Mouse (Mus musculus): ENCODE measurements around the gene Bcl6b. TPM values are rescaled to one million over a fixed set of nuclear protein-coding genes. Genes with fewer than 3 reads are reported as not detected.

The Bcl6b gene
- polyA plus RNA-seq, 1 experiment from 2014 or later = 18.1 TPM

DNA sequence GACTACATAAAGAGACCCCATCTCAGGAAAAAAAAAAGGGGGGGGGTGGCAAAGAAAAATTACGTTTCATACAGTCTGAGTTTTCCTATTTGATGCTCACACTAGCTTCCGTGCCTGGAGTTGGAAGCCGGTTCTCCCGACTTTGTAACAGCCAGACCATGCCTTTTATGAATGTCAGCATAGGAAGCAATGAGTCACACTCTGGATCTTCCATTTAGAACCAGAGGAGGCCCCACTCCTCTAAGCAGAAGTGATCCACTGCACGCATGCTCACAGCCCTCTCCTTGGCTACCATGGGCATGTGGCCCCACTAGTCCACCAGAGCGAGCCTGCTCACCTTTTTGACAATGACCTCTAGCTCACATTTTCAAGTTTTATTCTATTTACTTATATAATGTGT is 38.4 kb downstream of the Bcl6b start:
- Histone ChIP-seq H3K9ac (no peak overlapping the region), H3K4me1 (replicated peaks) (no peaks in the 10 kb centered on the region), H3K4me3 (no peak overlapping the region), H3K9me3 (replicated peaks) (no peaks in the 10 kb centered on the region), H3K27me3 (no peaks in the 10 kb centered on the region), H3K27ac (no peak overlapping the region), H3K4me2 (no peak overlapping the region), H3K36me3 (no peaks in the 10 kb centered on the region)
- 72% methylated on average over 6 of the region's 6 CpGs for WGBS
- no peak for ATAC-seq (replicated peaks; ENCODE audit: insufficient number of reproducible peaks, insufficient read depth, low FRiP score, low read depth)

DNA sequence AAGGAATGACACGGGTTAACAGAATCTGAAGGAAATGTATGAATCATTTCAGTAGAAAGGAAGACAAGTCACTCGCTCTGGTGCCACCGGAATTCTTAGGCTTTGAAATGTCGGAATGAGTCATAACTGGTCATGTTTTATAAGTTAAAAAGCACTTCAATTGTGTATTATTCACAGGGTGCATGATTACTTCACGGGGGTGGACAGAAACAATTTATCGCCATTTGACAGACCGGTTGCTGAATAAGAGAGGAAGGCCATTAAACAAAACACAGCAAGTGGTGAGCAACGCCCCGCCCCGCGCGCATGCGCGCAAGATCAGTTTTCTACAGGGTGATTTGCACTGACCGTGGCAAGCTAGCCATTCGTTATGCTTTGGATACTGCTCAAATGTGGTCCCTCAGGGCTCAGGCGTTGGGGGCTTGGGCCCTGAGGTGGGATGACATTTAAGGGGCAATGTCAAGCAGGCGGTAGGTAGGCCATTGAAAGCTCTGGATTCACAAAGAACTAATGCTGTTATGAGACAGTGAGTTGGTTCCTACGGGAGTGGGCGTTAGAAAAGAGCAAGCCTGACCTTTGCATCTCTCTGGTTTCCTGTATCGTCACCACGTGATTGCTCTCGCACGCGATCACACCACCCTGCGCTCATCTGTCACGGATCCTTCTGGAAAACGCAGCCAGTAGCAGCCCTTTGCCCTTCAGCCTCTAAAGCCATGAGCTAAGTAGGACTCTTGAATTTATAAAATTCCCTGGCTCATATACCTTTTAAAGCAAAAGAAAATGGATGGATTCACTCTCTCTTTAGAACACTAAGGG is 40.1 kb downstream of the Bcl6b start:
- Histone ChIP-seq H3K4me1 (replicated peaks) (no peaks in the 10 kb centered on the region), H3K36me3 (no peaks in the 10 kb centered on the region), H3K4me2 (no peak overlapping the region), H3K27me3 (no peaks in the 10 kb centered on the region), H3K9ac (no peak overlapping the region), H3K9me3 (replicated peaks) (no peaks in the 10 kb centered on the region), H3K27ac (no peak overlapping the region), H3K4me3 (no peak overlapping the region)
- ATAC-seq (replicated peaks; ENCODE audit: insufficient number of reproducible peaks, insufficient read depth, low FRiP score, low read depth) = no peak
- WGBS = 84% methylated on average over 28 of the region's 28 CpGs

DNA sequence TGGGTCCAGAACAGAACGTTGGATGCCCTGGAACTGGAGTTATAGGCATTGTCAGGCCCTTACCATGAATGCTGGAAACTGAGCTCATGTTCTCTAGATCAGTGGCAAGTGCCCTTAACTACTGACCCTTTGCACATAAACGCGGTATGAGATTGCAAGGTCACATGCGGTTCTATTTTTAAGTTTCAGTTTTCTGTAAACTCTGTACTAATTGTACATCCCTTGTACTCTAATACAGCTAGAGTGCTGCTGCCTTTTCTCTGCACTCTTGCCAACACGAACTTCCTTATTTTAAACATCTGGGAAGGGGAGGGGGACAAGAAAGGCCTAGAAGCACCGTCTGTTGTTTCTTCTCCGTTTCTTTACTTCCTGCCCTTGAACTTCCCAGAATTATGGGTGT is 44.5 kb downstream of the Bcl6b start:
- WGBS = 60% methylated on average over 7 of the region's 7 CpGs
- H3K4me3 ChIP-seq = no peak overlapping the region
- H3K9ac ChIP-seq = no peak overlapping the region
- H3K9me3 ChIP-seq (replicated peaks) = no peaks in the 10 kb centered on the region
- no peaks in the 10 kb centered on the region for H3K36me3 ChIP-seq
- no peaks in the 10 kb centered on the region for H3K27me3 ChIP-seq
- H3K4me2 ChIP-seq = no peak overlapping the region
- ATAC-seq (replicated peaks; ENCODE audit: insufficient number of reproducible peaks, insufficient read depth, low FRiP score, low read depth) = no peak
- no peak overlapping the region for H3K27ac ChIP-seq
- no peaks in the 10 kb centered on the region for H3K4me1 ChIP-seq (replicated peaks)

DNA sequence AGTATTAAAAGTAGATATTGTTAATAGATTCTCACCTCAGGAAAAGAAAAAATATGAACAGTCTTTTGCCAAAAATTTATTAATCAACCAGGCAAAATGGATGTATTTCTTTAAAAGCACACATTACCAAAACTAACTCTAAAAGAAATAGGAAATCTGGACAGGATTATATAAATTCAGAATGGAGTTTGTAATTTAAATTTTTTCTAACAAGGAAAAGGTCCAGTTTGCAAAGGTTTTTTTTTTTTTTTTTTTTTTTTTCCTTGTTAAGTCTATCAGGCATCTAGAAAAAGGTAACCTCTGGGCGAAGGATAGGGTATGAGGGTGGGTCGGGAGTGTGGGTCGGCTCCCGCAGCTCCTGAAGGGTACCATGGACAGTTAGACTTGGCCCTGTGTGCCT is 49.1 kb downstream of the Bcl6b start:
- H3K27ac ChIP-seq = no peak overlapping the region
- H3K27me3 ChIP-seq = no peaks in the 10 kb centered on the region
- no peak overlapping the region for H3K4me3 ChIP-seq
- H3K9ac ChIP-seq = no peak overlapping the region
- 87% methylated on average over 4 of the region's 4 CpGs for WGBS
- no peak for ATAC-seq (replicated peaks; ENCODE audit: insufficient number of reproducible peaks, insufficient read depth, low FRiP score, low read depth)
- H3K4me1 ChIP-seq (replicated peaks) = no peaks in the 10 kb centered on the region
- H3K36me3 ChIP-seq = no peaks in the 10 kb centered on the region
- H3K9me3 ChIP-seq (replicated peaks) = no peaks in the 10 kb centered on the region; the same call in 1 of the 2 replicates
- no peak overlapping the region for H3K4me2 ChIP-seq

DNA sequence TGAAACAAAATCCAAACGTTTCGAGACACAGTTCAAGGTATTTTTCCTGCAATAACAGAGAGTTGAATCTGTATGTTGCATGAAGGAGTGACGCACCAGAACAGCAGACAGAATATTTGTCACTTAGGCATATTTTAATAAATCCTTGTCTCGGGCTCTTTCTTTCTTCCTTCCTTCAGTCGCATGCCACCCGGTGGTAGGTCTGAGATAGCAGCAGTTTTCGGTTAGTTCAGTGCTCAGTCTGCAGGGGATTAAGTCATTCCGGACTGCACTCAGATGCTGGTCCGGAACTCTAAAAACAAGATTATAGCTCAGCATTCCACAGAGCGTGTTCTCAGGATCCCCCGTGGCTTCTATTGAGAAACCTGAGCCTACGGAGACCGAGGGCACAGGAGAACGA is 50.2 kb downstream of the Bcl6b start:
- no peaks in the 10 kb centered on the region for H3K27me3 ChIP-seq
- no peak overlapping the region for H3K4me3 ChIP-seq
- H3K4me1 ChIP-seq (replicated peaks) = no peaks in the 10 kb centered on the region
- H3K4me2 ChIP-seq = no peak overlapping the region
- H3K36me3 ChIP-seq = no peaks in the 10 kb centered on the region
- no peaks in the 10 kb centered on the region; the same call in 1 of the 2 replicates for H3K9me3 ChIP-seq (replicated peaks)
- ATAC-seq (replicated peaks; ENCODE audit: insufficient number of reproducible peaks, insufficient read depth, low FRiP score, low read depth) = no peak
- H3K27ac ChIP-seq = no peak overlapping the region
- WGBS = 43% methylated on average over 14 of the region's 14 CpGs
- no peak overlapping the region for H3K9ac ChIP-seq

DNA sequence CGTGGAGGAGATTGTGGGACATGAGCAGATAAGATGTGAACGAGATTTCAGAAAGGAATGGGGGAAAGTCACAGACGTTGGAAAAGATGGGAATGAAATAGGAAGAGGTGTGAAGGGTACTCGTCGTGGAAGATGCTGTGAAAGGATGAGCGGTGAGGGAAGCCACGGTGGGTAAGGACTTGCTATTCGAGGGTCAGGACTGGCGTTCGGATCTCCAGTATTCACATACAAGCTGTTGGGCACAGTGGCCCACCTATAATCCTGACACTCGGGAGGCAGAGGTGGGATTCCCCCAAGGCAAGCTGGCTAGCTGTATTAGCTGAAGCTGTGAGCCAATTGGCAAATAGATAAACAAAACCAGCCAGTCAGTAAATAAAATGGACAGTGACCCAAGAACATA is 50.8 kb downstream of the Bcl6b start:
- no peak overlapping the region for H3K27ac ChIP-seq
- no peaks in the 10 kb centered on the region; the same call in 1 of the 2 replicates for H3K9me3 ChIP-seq (replicated peaks)
- no peak overlapping the region for H3K4me2 ChIP-seq
- 71% methylated on average over 11 of the region's 11 CpGs for WGBS
- ATAC-seq (replicated peaks; ENCODE audit: insufficient number of reproducible peaks, insufficient read depth, low FRiP score, low read depth) = no peak
- no peak overlapping the region for H3K4me3 ChIP-seq
- H3K9ac ChIP-seq = no peak overlapping the region
- no peaks in the 10 kb centered on the region for H3K4me1 ChIP-seq (replicated peaks)
- H3K36me3 ChIP-seq = no peaks in the 10 kb centered on the region
- H3K27me3 ChIP-seq = no peaks in the 10 kb centered on the region

DNA sequence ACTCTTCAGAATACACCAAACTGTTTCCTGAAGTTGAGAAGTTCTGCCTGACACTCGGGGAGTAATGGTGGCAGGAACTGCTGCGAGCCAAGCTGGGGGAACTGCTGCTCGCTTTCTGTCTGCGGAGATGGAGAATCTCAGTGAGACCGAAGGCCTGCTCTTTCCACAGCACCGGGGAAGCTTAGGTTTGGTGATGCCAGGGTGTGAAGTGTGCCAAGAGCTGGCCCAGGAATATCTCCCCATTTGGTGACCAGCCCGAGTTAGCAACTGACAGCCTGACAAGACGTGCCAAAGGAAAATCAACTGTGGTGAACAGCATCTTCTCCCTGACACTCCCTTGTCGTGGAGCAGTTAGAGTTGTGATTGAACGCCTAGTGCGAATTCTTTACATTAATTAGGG is 51.3 kb downstream of the Bcl6b start:
- Histone ChIP-seq H3K27me3 (no peaks in the 10 kb centered on the region), H3K36me3 (no peaks in the 10 kb centered on the region)
- ATAC-seq (replicated peaks; ENCODE audit: insufficient number of reproducible peaks, insufficient read depth, low FRiP score, low read depth) = no peak

DNA sequence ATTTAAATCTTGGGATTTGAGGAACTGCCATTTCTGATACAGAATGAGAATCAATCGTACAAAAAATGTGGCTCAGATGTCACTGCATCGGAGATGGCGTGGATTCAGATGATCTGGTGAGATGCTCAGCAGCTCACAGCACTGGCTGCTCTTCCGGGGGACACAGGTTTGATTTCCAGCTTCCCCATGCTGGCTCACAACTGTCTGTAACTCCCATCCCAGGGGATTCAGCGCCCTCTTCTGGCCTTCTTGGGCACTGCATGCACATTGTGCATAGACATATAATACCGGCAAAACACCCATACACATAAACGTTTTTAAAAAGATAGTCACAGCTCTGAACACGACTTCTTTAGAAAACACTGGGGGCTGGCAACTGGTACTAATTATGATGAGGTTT is 52.0 kb downstream of the Bcl6b start:
- H3K27ac ChIP-seq = no peak overlapping the region
- H3K4me2 ChIP-seq = no peak overlapping the region
- H3K4me1 ChIP-seq (replicated peaks) = no peaks in the 10 kb centered on the region
- no peak overlapping the region for H3K9ac ChIP-seq
- H3K36me3 ChIP-seq = no peaks in the 10 kb centered on the region
- no peaks in the 10 kb centered on the region; the same call in 1 of the 2 replicates for H3K9me3 ChIP-seq (replicated peaks)
- no peaks in the 10 kb centered on the region for H3K27me3 ChIP-seq
- no peak for ATAC-seq (replicated peaks; ENCODE audit: insufficient number of reproducible peaks, insufficient read depth, low FRiP score, low read depth)
- 71% methylated on average over 8 of the region's 8 CpGs for WGBS
- no peak overlapping the region for H3K4me3 ChIP-seq

More for the DNA sequence above, 51.3 kb downstream of the Bcl6b start:
- H3K4me1 ChIP-seq (replicated peaks) = no peaks in the 10 kb centered on the region
- WGBS = 82% methylated on average over 11 of the region's 11 CpGs
- no peak overlapping the region for H3K4me3 ChIP-seq
- no peaks in the 10 kb centered on the region; the same call in 1 of the 2 replicates for H3K9me3 ChIP-seq (replicated peaks)
- no peak overlapping the region for H3K9ac ChIP-seq
- H3K4me2 ChIP-seq = no peak overlapping the region
- H3K27ac ChIP-seq = no peak overlapping the region

DNA sequence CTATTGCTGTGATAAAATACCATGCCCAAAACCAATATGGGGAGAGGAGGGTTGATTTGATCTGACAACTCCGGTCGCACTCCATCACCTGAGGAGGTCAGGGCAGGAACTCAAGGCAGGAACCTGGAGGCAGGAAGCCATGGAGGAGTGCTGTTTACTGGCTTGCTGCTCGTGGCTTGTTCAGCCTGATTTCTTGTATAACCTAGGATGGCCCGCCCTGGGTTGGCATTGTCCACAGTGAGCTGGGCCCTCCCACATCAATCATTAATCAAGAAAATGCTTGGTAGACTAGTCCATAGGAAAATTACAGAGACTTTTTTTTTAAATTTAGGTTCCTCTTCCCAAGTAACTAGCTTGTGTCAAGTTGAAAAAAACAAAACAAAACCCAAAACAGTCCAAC is 55.1 kb downstream of the Bcl6b start:
- Histone ChIP-seq H3K4me1 (replicated peaks) (no peaks in the 10 kb centered on the region), H3K27me3 (no peaks in the 10 kb centered on the region), H3K9ac (no peak overlapping the region), H3K4me3 (no peak overlapping the region), H3K4me2 (no peak overlapping the region), H3K9me3 (replicated peaks) (no peaks in the 10 kb centered on the region; the same call in 1 of the 2 replicates), H3K27ac (no peak overlapping the region), H3K36me3 (no peaks in the 10 kb centered on the region)
- 79% methylated on average over 4 of the region's 4 CpGs for WGBS
- ATAC-seq (replicated peaks; ENCODE audit: insufficient number of reproducible peaks, insufficient read depth, low FRiP score, low read depth) = no peak

MicroRNAs encoded within 50 kb of the gene (microRNA counts, 519-probe panel; counts per million panel counts)
- not detected for microRNA mmu-miR-195
- 2,422 counts per million, percentile 47 among the panel's probes with 10 or more counts for microRNA mmu-miR-497

Small RNA genes lying within 50 kb of the gene (microRNA-seq; reads per million reads assigned to microRNA genes)
- gene Mir195a = 432 reads per million, percentile 71 among the genes with 10 or more reads in this experiment
- not detected for gene Mir497
- not detected for gene Mir497b

Other genes starting within 250 kb of the Bcl6b start
- 19.9 and 21.6 TPM in 2 replicates for gene Ctdnep1, start 248.6 kb downstream of the Bcl6b start, polyA plus RNA-seq (2015; fragmentation: Nextera tagmentation; extraction: Ambion mirVana)
- 97.8 and 99.6 TPM in 2 replicates for gene Elp5, start 247.3 kb downstream of the Bcl6b start, polyA plus RNA-seq (2015; fragmentation: Nextera tagmentation; extraction: Ambion mirVana)
- gene Gabarap, start 238.7 kb downstream of the Bcl6b start, polyA plus RNA-seq (2015; fragmentation: Nextera tagmentation; extraction: Ambion mirVana) = 402 and 455 TPM in 2 replicates
- gene Phf23, start 234.0 kb downstream of the Bcl6b start, polyA plus RNA-seq (2015; fragmentation: Nextera tagmentation; extraction: Ambion mirVana) = 38.4 and 42.4 TPM in 2 replicates
- gene Dvl2, start 229.2 kb downstream of the Bcl6b start, polyA plus RNA-seq (2015; fragmentation: Nextera tagmentation; extraction: Ambion mirVana) = 17.4 and 24.8 TPM in 2 replicates
- 200 and 235 TPM in 2 replicates for gene Acadvl, start 214.4 kb downstream of the Bcl6b start, polyA plus RNA-seq (2015; fragmentation: Nextera tagmentation; extraction: Ambion mirVana)
- 4.8 and 5.1 TPM in 2 replicates for gene Dlg4, start 212.9 kb downstream of the Bcl6b start, polyA plus RNA-seq (2015; fragmentation: Nextera tagmentation; extraction: Ambion mirVana)
- gene Asgr1, start 175.7 kb downstream of the Bcl6b start, polyA plus RNA-seq (2015; fragmentation: Nextera tagmentation; extraction: Ambion mirVana) = 0.29 TPM in 1 of 2 replicates, not detected in the other
- gene Asgr2, start 137.2 kb downstream of the Bcl6b start, polyA plus RNA-seq (2015; fragmentation: Nextera tagmentation; extraction: Ambion mirVana) = 0.22 TPM in 1 of 2 replicates, not detected in the other
- 0.40 and 0.82 TPM in 2 replicates for gene Mgl2, start 99.5 kb downstream of the Bcl6b start, polyA plus RNA-seq (2015; fragmentation: Nextera tagmentation; extraction: Ambion mirVana)
- 0.40 and 0.67 TPM in 2 replicates for gene Clec10a, start 73.6 kb downstream of the Bcl6b start, polyA plus RNA-seq (2015; fragmentation: Nextera tagmentation; extraction: Ambion mirVana)
- gene Slc16a11, start 17.0 kb downstream of the Bcl6b start, polyA plus RNA-seq (2015; fragmentation: Nextera tagmentation; extraction: Ambion mirVana) = 0.54 and 0.65 TPM in 2 replicates
- gene Slc16a13, start 8.7 kb downstream of the Bcl6b start, polyA plus RNA-seq (2015; fragmentation: Nextera tagmentation; extraction: Ambion mirVana) = 4.5 and 5.2 TPM in 2 replicates
- gene 0610010K14Rik, start 8.1 kb upstream of the Bcl6b start, polyA plus RNA-seq (2015; fragmentation: Nextera tagmentation; extraction: Ambion mirVana) = 107 and 113 TPM in 2 replicates
- 7.3 and 10.3 TPM in 2 replicates for gene Gm21988, start 10.0 kb upstream of the Bcl6b start, polyA plus RNA-seq (2015; fragmentation: Nextera tagmentation; extraction: Ambion mirVana)
- 198 and 215 TPM in 2 replicates for gene Rnasek, start 10.0 kb upstream of the Bcl6b start, polyA plus RNA-seq (2015; fragmentation: Nextera tagmentation; extraction: Ambion mirVana)
- gene Alox12, start 25.6 kb upstream of the Bcl6b start, polyA plus RNA-seq (2015; fragmentation: Nextera tagmentation; extraction: Ambion mirVana) = 4.1 TPM in 2 replicates
- gene Alox12e, start 92.8 kb upstream of the Bcl6b start, polyA plus RNA-seq (2015; fragmentation: Nextera tagmentation; extraction: Ambion mirVana) = 0.45 and 2.8 TPM in 2 replicates
- 0.23 and 0.58 TPM in 2 replicates for gene Alox15, start 122.2 kb upstream of the Bcl6b start, polyA plus RNA-seq (2015; fragmentation: Nextera tagmentation; extraction: Ambion mirVana)
- 17.6 and 24.3 TPM in 2 replicates for gene Pelp1, start 180.2 kb upstream of the Bcl6b start, polyA plus RNA-seq (2015; fragmentation: Nextera tagmentation; extraction: Ambion mirVana)
- gene Arrb2, start 202.8 kb upstream of the Bcl6b start, polyA plus RNA-seq (2015; fragmentation: Nextera tagmentation; extraction: Ambion mirVana) = 11.4 and 14.7 TPM in 2 replicates
- 19.5 and 24.2 TPM in 2 replicates for gene Med11, start 222.1 kb upstream of the Bcl6b start, polyA plus RNA-seq (2015; fragmentation: Nextera tagmentation; extraction: Ambion mirVana)
- gene Zmynd15, start 229.6 kb upstream of the Bcl6b start, polyA plus RNA-seq (2015; fragmentation: Nextera tagmentation; extraction: Ambion mirVana) = 1.5 and 1.8 TPM in 2 replicates
- gene Cxcl16, start 230.2 kb upstream of the Bcl6b start, polyA plus RNA-seq (2015; fragmentation: Nextera tagmentation; extraction: Ambion mirVana) = 9.0 and 10.2 TPM in 2 replicates

Data from heart, embryonic 15.5 days (tissue).